Mouse (Mus musculus) left cerebral cortex, postnatal 4 days (tissue): ENCODE data around the gene Cdrt4. TPM values are rescaled to one million over a fixed set of nuclear protein-coding genes. Genes with fewer than 3 reads are reported as not detected.

Source experiments
- DNase-seq: peaks from one replicate; pipeline ENCODE4 v3.0.0-alpha.2; 2022
- intact Hi-C: fragments of 180-260 bp; cut with DNase I; formaldehyde crosslinking; loops from one replicate; pipeline ENCODE4 v1.15.1; 2025
- total RNA-seq, 2 experiments: library from RNA; stranded (reverse); gene quantifications; 2 replicates each; pipeline ENCODE4 v1.2.3; 2021

Cdrt4 gene
- not detected for total RNA-seq

DNA sequence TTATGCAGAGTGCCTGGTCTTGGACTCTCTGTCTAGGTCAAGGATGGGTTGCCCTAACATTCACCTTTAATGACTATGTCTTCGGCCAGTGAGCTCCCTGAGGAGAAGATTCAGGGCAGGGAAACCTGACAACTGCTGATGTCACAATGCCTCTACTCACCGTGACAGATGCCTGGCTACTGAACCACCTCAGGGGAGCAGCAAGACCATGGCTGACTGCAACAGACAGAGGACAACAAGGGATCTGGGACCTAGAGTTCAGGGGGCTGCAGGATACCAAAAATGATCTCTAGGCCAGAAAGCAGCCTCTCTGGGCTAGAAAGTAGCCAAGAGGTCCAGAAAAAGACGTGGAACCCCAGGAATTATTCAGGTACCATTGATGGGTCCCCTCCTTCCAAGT is at the start of gene Cdrt4:
Gene Cdrt4 (plus strand): TSS at position 182 of the 400 bp plus-strand sequence.
- no peak for DNase-seq
- intact Hi-C loops: no loop called here

GRCm38 (mm10) chr11:62901699-62902323 is 49.2 kb upstream of the Cdrt4 start:
- intact Hi-C loops: no loop called here
- peak; percentile 37 for DNase-seq

- no peak for DNase-seq
- intact Hi-C loops: no loop called here
Observed at GRCm38 (mm10) chr11:62903871-62904495, 47.0 kb upstream of the Cdrt4 start.

DNA sequence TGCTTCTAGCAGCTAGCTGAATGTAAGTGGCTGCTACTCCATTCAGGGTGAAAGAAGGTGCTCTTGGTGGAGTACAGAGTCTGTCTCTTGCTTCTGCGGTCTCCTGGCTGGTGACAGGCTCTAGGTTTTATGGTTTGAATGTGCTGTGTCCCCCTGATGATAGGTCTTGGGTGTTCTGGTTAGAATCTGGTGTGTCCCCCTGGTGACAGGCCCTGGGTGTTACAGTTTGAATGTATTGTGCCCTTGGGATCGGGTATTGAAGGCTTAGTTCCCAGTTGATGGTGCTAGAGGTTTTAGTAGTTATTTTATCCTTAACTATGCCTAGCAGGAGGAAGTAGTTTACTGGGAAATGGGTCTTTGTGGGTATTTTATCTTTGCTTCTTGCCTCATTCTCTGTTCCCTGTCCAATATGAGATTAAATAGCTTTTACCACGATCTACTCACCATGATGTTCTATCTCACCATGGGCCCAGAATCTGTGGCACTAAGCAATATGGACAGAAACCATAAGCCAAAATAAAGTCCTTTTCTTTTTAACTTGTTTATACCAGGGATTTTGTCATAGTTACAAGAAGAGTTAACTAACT is 41.2 kb upstream of the Cdrt4 start:
- DNase-seq: no peak
- intact Hi-C loops: no loop called here

DNA sequence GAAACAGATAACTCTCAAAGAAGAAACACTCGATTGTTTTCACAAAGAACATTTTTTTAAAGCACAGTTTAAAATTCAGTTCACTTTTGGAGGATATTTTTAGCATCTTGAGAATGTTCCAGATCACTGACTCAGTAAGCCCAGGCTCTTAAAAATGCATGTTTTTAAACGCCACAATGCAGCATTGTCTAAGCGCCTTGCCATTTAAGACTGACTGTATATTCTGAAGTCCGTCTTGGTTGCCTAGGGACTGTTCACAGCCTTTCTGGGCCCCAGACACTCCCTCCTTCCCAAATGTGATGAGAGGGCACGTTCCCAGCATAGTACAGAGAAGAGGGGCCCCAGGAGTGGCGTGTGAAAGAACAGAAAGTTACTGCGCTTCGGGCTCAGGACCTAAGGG is 39.6 kb upstream of the Cdrt4 start:
- intact Hi-C loops: no loop called here
- no peak for DNase-seq

DNA sequence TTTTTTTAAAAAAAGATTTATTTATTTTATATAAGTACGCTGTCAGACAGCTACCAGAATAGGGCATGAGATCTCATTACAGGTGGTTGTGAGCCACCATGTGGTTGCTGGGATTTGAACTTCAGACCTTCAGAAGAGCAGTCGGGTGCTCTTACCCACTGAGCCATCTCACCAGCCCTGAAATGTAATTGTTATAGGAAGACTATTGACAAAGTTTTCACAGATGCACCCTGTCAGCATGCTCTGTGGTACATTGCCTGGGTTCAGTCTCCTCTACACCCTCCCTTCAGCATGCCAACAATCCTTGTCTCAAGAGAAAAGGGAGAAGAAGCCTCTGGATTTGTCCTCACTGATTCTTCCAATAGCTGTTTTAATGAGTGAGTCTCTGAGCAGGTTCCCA is 37.9 kb upstream of the Cdrt4 start:
- no peak for DNase-seq
- intact Hi-C loops: no loop called here

- intact Hi-C loops: no loop called here
- peak; percentile 27 for DNase-seq
Observed at GRCm38 (mm10) chr11:62914532-62914931, 36.5 kb upstream of the Cdrt4 start.

GRCm38 (mm10) chr11:62915486-62915885 is 35.5 kb upstream of the Cdrt4 start:
- intact Hi-C loops: no loop called here
- DNase-seq: no peak

DNA sequence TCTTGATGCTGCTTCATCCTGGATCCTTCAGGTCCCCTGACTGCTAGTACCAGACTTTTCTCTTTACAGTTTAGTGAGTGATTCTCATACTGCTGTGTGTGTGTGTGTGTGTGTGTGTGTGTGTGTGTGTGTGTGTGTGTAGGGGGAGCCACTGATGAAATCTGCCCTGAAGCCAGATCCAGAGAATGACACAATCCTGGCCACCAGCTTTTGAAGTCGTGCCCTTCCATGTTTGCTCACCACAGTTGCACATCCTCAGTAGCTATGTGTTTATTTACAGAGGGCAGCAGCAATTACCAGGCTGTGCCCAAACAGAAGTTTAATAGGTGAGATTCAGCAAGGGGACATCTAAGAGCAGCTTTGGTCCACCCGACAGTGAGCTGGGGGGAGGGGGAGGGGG is 34.2 kb upstream of the Cdrt4 start:
- intact Hi-C loops: no loop called here
- DNase-seq: no peak

DNA sequence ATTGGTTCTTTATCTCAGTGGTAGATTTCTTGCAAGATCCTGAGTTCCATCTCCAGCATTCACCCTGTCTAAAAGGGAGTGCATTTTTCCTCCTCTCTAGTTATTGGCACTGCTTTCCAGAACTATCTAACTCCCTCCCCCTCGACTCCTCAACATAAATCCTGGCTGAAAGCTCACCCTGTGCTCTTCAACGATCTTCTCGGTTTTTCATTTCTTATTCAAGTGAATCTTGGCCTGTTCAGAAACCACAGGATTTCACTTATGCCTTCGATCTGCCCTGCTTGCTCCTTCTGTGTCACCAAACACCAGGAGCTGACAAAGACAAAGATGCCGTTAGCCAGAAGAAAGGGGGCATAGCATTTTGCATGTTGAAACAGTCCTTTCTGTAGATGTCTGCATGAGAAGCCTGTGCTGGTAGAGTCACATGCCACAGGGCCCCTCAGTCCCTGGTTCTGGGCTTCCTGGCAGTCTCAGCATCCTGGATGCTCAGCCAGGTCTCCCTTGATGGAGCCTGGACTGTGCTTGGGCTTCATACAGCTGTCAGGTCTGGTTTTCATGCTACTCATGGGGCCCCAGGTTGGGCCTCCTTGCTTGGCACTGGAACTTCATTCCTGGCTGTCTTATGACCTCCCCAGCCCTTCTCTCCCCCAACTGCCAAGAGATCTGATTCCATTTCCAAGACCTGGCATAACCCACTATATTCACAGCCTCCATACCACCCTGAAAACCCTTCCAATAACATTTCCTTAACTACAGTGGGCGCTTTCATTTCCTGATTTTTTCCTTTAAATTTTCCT is 30.8 kb upstream of the Cdrt4 start:
- intact Hi-C loops: loop anchor here (2.0 kb wide), 1 partner anchor 215 kb away; no protein-coding TSS in a partner anchor
- DNase-seq: no peak

DNA sequence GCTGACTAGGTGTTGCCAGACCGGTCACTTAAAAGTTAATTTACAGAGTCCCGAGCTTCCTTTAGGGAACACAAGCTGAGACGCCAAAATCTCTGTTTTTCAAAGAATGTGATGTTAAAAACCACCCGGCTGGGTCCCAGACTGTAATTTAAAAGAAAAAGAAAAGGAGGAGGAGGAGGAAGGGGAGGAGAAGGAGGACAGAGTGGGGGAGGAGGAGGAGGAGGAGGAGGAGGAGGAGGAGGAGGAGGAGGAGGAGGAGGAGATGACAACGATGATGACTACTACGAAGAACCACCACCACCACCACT is 30.3 kb upstream of the Cdrt4 start:
- DNase-seq: no peak
- intact Hi-C loops: loop anchor here (2.0 kb wide), 1 partner anchor 214 kb away; no protein-coding TSS in a partner anchor

DNA sequence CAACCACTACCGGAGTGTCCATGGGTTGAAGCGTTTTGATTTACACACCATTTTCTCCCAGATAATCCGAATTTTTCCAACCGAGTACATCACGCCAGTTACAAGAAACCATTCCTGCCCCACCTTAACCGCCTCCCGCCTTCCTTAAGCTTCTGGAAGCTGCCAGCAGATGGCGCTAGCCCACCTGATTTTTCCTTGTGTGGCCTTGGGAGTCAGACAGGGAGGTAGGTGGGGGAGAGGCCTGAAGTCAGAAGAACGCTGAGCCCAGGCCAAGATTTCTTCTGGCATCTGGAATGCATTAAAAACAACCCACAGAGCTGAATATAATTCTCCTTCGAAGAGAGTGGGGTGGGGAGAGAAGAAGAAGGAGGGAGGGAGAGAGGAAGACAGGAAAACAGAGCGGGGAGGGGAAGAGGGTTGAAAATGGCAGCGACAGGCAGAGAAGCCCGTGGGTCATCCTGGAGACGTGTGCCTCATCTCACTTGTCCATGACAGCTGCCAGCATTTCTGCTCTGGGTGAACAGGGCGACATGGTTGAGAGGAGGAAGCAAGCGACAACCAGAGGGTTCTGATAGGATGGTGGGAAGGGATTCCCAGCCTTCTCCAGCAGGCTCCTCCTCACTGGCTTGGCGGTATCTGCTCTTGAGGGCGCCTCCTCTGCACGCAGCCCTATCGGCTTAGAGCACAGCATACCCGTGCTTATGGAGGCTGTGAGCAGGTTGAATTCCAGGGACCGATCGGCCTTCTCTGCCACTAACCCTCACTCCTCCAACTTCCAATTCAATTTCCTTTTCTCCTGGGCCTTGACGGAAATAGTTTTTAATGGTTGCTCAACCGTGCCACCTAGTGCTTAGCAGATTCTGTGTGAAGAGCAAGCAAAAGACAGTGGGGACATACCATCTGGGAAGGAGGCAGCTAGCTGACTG is 29.7 kb upstream of the Cdrt4 start:
- DNase-seq: peak; percentile 91
- intact Hi-C loops: loop anchor here (2.0 kb wide), 1 partner anchor 213 kb away; no protein-coding TSS in a partner anchor

- no peak for DNase-seq
- intact Hi-C loops: no loop called here
Observed at GRCm38 (mm10) chr11:62924091-62924761, 26.8 kb upstream of the Cdrt4 start.

- intact Hi-C loops: no loop called here
- no peak for DNase-seq
Observed at GRCm38 (mm10) chr11:62929799-62930198, 21.2 kb upstream of the Cdrt4 start.

DNA sequence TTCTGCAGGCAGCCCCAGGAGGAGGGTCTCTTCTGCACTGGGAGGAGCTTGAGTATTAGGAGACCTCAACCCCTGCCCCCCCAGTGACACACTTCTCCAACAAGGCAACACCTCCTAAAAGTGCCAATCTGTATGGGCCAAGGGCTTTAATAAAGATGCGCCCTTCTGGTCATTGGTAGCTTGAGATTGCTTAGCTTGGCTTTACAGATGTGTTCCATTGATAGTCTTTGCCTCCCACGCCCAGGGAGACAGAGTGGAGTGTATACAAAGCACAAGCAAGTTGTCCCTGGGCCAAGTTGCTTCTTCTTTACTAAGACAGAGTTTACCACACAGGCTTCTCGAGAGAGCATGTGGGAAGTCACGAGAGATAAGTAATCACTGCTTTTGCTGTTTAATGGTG is 20.4 kb upstream of the Cdrt4 start:
- intact Hi-C loops: no loop called here

DNA sequence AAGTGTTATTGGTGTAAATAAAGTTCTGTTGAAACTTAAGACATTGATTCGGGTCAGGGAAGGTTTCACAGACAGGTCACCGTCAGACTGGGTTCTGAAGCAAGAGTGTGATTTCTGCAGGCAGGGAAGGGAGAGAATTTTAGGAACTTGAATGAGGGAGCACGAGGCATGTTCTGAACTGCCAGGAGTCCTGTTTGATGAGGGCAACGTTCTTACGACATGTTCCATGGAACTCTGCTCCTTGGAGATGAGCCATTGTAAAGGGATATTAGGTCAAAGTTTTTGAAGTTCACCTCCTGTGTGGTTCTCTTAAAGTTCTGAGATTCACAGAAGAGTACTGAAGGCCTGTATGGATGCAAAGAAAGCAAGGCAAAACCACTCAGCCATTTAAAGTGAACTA is 19.9 kb upstream of the Cdrt4 start:
- intact Hi-C loops: no loop called here

More for the DNA sequence above, 20.4 kb upstream of the Cdrt4 start:
- no peak for DNase-seq

DNA sequence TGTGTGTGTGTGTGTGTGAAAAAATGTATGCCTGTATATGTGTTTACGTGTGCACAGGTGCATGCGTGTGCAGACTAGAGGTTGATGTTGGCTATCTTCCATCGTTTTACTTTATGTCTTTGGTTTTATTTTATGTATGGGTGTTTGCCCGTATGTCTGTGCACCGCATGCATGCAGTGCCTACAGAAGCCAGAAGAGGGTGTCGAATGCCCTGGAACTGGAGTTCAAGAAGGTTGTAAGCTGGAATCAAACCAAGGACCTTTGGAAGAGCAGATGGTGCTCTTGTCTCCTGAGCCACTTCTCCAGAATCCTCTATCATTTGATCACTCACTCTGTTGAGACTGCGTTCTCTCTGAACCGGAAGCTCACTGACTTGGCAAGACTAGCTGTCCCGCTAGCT is 17.9 kb upstream of the Cdrt4 start:
- no peak for DNase-seq
- intact Hi-C loops: no loop called here

More for the DNA sequence above, 19.9 kb upstream of the Cdrt4 start:
- no peak for DNase-seq

GRCm38 (mm10) chr11:62934795-62935514 is 16.0 kb upstream of the Cdrt4 start:
- intact Hi-C loops: no loop called here
- no peak for DNase-seq

- intact Hi-C loops: no loop called here
- no peak for DNase-seq
Observed at GRCm38 (mm10) chr11:62937986-62938385, 13.0 kb upstream of the Cdrt4 start.
